Mouse (Mus musculus): ENCODE results near the gene Wdfy1. TPM values are rescaled to one million over a fixed set of nuclear protein-coding genes. Genes with fewer than 3 reads are reported as not detected.

Wdfy1 gene
- polyA plus RNA-seq, 2 experiments, result 4.8 to 9.6 TPM

GRCm38 (mm10) chr1:79757161-79757560, 18.8 kb downstream of the Wdfy1 start:
- WGBS (ENCODE audit: insufficient replicate concordance), result 56% methylated on average over 7 of the region's 7 CpGs
- Histone ChIP-seq H3K36me3 (replicated peaks; ENCODE audit: control insufficient read depth, insufficient read depth, low read depth) (no peaks in the 10 kb centered on the region), H3K9me3 (ENCODE audit: control insufficient read depth, low read length) (no peaks in the 10 kb centered on the region), H3K4me3 (ENCODE audit: insufficient read depth in 1 of 2, low read depth in 2 of 2, low read length in 2 of 2) (no peak overlapping the region), H3K27me3 (ENCODE audit: control insufficient read depth, insufficient read depth, low read length) (no peaks in the 10 kb centered on the region), H3K4me1 (replicated peaks; ENCODE audit: control insufficient read depth in 2 of 2, insufficient read depth in 2 of 2, low read length in 1 of 2) (peaks cover 8 to 19% of the 10 kb centered on the region in 2 experiments), H3K4me2 (ENCODE audit: low read depth) (no peak overlapping the region), H3K27ac (no peak overlapping the region), H3K9ac (replicated peaks) (no peak overlapping the region)
- TF ChIP-seq CTCF (IDR thresholded peaks at IDR 0.05; ENCODE audit: low read depth) (no peak), EP300 (IDR thresholded peaks at IDR 0.05; ENCODE audit: low read depth) (no peak)
- ATAC-seq (ENCODE audit: insufficient read depth) (no peak), DNase-seq (ENCODE audit: low read depth in 3 of 3, low spot score in 3 of 3) (no peak)

- no peak overlapping the region for H3K4me2 ChIP-seq (ENCODE audit: low read depth)
- TF ChIP-seq EP300 (IDR thresholded peaks at IDR 0.05; ENCODE audit: low read depth) (no peak), CTCF (IDR thresholded peaks at IDR 0.05; ENCODE audit: low read depth) (no peak)
- no peak overlapping the region for H3K9ac ChIP-seq (replicated peaks)
- no peaks in the 10 kb centered on the region for H3K36me3 ChIP-seq (replicated peaks; ENCODE audit: control insufficient read depth, insufficient read depth, low read depth)
- no peak for ATAC-seq (ENCODE audit: insufficient read depth)
- H3K4me1 ChIP-seq (replicated peaks; ENCODE audit: control insufficient read depth in 2 of 2, insufficient read depth in 2 of 2, low read length in 1 of 2), result peaks cover 5 to 23% of the 10 kb centered on the region in 2 experiments; a peak in 3 of 4 replicates
- H3K27ac ChIP-seq, result no peak overlapping the region
- WGBS (ENCODE audit: insufficient replicate concordance), result 72% methylated on average over 5 of the region's 5 CpGs
- H3K4me3 ChIP-seq (ENCODE audit: insufficient read depth in 1 of 2, low read depth in 2 of 2, low read length in 2 of 2), result no peak overlapping the region
- no peaks in the 10 kb centered on the region for H3K27me3 ChIP-seq (ENCODE audit: control insufficient read depth, insufficient read depth, low read length)
- no peaks in the 10 kb centered on the region for H3K9me3 ChIP-seq (ENCODE audit: control insufficient read depth, low read length)
- DNase-seq (ENCODE audit: low read depth in 3 of 3, low spot score in 3 of 3), result no peak
Measured at GRCm38 (mm10) chr1:79756417-79756816, 19.5 kb downstream of the Wdfy1 start.

DNA sequence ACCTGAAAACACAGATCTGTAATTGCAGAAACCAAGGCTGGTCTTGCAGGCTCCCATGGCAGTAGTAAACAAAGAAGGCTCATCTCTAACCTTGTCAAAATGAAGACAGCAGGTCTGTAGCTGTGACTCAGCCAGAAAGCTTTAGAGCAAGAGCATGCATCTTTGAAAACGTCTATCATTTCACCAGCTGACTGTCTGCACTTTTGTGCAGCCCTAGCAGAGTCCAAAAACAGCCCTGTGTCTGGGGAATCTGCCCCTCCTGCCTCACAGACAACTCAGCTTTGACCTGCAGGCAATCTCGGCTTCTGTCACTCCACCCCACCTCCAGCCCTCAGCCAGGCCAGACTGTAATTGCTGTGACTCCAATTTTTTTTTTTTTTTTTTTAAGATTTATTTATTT, 20.6 kb downstream of the Wdfy1 start:
- ATAC-seq (ENCODE audit: insufficient read depth) (no peak), DNase-seq (ENCODE audit: low read depth in 3 of 3, low spot score in 3 of 3) (no peak)
- no peak for TF ChIP-seq CTCF (IDR thresholded peaks at IDR 0.05; ENCODE audit: low read depth)
- TF ChIP-seq EP300 (IDR thresholded peaks at IDR 0.05; ENCODE audit: low read depth), result no peak
- Histone ChIP-seq H3K27ac (no peak overlapping the region), H3K9ac (replicated peaks) (no peak overlapping the region), H3K4me3 (ENCODE audit: insufficient read depth in 1 of 2, low read depth in 2 of 2, low read length in 2 of 2) (no peak overlapping the region), H3K4me2 (ENCODE audit: low read depth) (no peak overlapping the region), H3K36me3 (replicated peaks; ENCODE audit: control insufficient read depth, insufficient read depth, low read depth) (no peaks in the 10 kb centered on the region), H3K4me1 (replicated peaks; ENCODE audit: control insufficient read depth in 2 of 2, insufficient read depth in 2 of 2, low read length in 1 of 2) (peaks cover 0 to 23% of the 10 kb centered on the region in 2 experiments), H3K9me3 (ENCODE audit: control insufficient read depth, low read length) (no peaks in the 10 kb centered on the region), H3K27me3 (ENCODE audit: control insufficient read depth, insufficient read depth, low read length) (no peaks in the 10 kb centered on the region)
- WGBS (ENCODE audit: insufficient replicate concordance), result 42% methylated on average over 2 of the region's 2 CpGs

DNA sequence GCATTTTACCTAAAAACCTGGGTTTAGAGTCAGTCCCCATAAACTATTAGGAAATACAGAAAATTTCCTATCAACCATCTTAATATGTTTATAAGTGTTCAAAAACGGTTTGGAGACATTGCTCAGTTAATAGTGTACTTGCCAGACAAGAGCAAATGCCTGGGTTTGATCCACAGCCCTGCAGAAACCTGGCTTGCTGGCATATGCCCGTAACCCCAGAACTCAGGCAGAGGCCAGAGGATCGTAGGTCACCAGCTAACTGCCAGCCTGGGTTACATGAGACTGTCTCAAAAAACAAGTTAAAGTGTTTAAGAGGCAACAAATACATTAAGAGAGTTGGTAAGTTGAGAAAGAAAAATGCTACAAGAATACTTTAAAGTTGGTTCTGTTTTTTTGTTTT, 21.0 kb downstream of the Wdfy1 start:
- Histone ChIP-seq H3K36me3 (replicated peaks; ENCODE audit: control insufficient read depth, insufficient read depth, low read depth) (no peaks in the 10 kb centered on the region), H3K9me3 (ENCODE audit: control insufficient read depth, low read length) (no peaks in the 10 kb centered on the region), H3K9ac (replicated peaks) (no peak overlapping the region), H3K27ac (no peak overlapping the region), H3K27me3 (ENCODE audit: control insufficient read depth, insufficient read depth, low read length) (no peaks in the 10 kb centered on the region), H3K4me2 (ENCODE audit: low read depth) (no peak overlapping the region), H3K4me3 (ENCODE audit: insufficient read depth in 1 of 2, low read depth in 2 of 2, low read length in 2 of 2) (no peak overlapping the region), H3K4me1 (replicated peaks; ENCODE audit: control insufficient read depth in 2 of 2, insufficient read depth in 2 of 2, low read length in 1 of 2) (peaks cover 0 to 20% of the 10 kb centered on the region in 2 experiments)
- TF ChIP-seq EP300 (IDR thresholded peaks at IDR 0.05; ENCODE audit: low read depth) (no peak), CTCF (IDR thresholded peaks at IDR 0.05; ENCODE audit: low read depth) (no peak)
- WGBS (ENCODE audit: insufficient replicate concordance), result 58% methylated on average over 3 of the region's 3 CpGs
- DNase-seq (ENCODE audit: low read depth in 3 of 3, low spot score in 3 of 3), result no peak
- no peak for ATAC-seq (ENCODE audit: insufficient read depth)

DNA sequence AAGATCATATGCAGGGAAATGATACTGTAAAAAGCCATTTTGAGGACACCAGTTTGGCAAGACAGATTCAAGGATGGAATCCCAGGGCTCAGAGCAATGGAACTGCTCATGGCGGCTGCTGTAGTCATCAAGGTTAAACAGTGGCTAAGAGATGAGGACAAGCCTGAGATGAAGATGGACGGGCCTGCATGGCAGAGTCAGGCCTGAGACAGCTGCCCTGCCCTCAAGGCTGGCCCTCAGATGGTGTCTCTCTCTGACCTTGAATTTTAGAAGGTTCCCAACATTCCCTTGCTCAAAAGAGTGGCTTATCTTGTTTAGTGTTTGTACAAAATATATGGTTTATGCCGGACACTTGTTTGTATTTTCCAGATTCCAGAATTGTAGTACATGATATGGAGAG, 22.5 kb downstream of the Wdfy1 start:
- no peak for DNase-seq (ENCODE audit: low read depth in 3 of 3, low spot score in 3 of 3)
- Histone ChIP-seq H3K27ac (no peak overlapping the region), H3K27me3 (ENCODE audit: control insufficient read depth, insufficient read depth, low read length) (no peaks in the 10 kb centered on the region), H3K36me3 (replicated peaks; ENCODE audit: control insufficient read depth, insufficient read depth, low read depth) (no peaks in the 10 kb centered on the region), H3K4me2 (ENCODE audit: low read depth) (no peak overlapping the region), H3K4me3 (ENCODE audit: insufficient read depth in 1 of 2, low read depth in 2 of 2, low read length in 2 of 2) (no peak overlapping the region), H3K4me1 (replicated peaks; ENCODE audit: control insufficient read depth in 2 of 2, insufficient read depth in 2 of 2, low read length in 1 of 2) (peaks cover 0 to 19% of the 10 kb centered on the region in 2 experiments), H3K9ac (replicated peaks) (no peak overlapping the region), H3K9me3 (ENCODE audit: control insufficient read depth, low read length) (no peaks in the 10 kb centered on the region)
- no peak for ATAC-seq (ENCODE audit: insufficient read depth)
- TF ChIP-seq CTCF (IDR thresholded peaks at IDR 0.05; ENCODE audit: low read depth) (no peak), EP300 (IDR thresholded peaks at IDR 0.05; ENCODE audit: low read depth) (no peak)
- WGBS (ENCODE audit: insufficient replicate concordance), result 75% methylated on average over 3 of the region's 3 CpGs
